Mouse (Mus musculus) MEL-GATA-1-ER (cell line): Measurements from ENCODE around the gene Trmt2a.

Source experiments
- DNase-seq: peaks from one replicate; pipeline ENCODE4 v3.0.0-alpha.2; 2012; ENCODE audit warnings: low read depth; ENCODE audit errors: extremely low read depth

Gene Trmt2a

DNA sequence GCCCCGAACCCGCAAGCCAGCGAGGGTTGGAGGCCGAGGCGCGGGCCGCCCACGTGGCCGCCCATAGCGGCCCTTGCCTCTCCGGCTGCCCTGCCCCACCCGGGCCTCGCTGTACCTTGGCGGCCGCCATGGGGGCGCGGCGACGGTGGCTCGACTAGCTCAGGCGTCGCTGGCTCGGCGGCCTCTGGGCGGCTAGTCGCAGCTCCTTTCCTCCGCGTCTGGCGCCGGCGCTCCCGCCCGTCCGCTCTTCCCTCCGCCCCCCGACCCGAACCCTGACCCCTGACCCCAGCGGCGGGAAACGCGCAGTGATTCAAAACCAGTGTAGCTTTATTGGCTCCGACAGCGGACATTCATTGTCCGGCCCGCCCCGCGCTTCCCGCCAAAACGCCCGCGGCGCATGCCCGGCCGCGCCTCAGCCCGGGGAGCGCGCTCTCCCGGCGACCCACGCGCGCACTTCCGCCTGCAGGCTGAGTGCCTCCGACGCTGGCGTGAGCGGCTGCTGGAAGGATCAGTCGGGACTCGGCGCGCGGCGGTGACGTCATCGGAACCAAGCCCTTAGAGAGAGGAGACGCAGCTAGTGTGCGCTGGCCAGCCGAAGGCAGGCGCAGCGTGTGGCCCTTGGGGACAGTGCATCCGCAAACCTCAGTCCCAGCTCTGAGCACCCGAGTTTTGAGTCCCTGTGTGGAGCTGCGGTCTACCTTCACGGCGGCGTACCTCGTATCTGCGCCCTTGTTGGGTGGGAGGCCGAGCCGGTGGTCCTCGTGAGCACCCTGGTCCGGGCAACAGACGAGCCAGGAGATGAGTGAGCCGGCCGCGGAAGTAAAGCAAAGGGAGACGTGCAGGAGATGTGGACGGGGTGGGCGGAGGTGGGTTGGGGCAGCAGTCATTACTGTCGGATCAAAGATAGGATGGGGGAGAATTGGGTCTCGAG lies at the start of gene Trmt2a, which contains the start of gene Ranbp1:
TSS of gene Trmt2a (plus strand) at position 247 of the 931 bp plus-strand sequence.
TSS of gene Ranbp1 (minus strand) at position 300 of the 931 bp plus-strand sequence.
- peak; percentile 91 for DNase-seq

- no peak for DNase-seq
These were observed 48.4 kb upstream of the Trmt2a start for GRCm38 (mm10) chr16:18200062-18200461.

GRCm38 (mm10) chr16:18201620-18202019 lies 46.9 kb upstream of the Trmt2a start:
- no peak for DNase-seq

DNA sequence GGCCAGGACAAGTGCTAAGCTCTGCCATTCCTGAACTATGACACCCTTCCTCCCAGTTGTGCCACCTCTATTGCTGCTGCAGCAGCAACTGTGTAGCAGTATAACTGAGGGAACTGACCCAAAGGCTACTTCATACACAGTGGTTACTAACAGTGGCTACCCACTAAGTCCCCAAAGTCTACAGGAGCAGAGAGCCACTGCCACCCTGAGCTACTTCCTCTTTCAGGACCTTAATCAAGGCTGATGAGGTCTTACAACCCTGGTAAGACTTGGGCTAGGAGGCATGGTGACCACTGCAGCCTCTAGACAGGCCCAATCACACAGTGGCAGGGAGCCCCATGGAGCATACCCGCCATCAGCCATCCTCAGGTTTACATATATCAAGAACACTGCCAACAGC lies 46.4 kb upstream of the Trmt2a start:
- DNase-seq, result no peak

GRCm38 (mm10) chr16:18203430-18204091 lies 44.9 kb upstream of the Trmt2a start:
- no peak for DNase-seq

DNA sequence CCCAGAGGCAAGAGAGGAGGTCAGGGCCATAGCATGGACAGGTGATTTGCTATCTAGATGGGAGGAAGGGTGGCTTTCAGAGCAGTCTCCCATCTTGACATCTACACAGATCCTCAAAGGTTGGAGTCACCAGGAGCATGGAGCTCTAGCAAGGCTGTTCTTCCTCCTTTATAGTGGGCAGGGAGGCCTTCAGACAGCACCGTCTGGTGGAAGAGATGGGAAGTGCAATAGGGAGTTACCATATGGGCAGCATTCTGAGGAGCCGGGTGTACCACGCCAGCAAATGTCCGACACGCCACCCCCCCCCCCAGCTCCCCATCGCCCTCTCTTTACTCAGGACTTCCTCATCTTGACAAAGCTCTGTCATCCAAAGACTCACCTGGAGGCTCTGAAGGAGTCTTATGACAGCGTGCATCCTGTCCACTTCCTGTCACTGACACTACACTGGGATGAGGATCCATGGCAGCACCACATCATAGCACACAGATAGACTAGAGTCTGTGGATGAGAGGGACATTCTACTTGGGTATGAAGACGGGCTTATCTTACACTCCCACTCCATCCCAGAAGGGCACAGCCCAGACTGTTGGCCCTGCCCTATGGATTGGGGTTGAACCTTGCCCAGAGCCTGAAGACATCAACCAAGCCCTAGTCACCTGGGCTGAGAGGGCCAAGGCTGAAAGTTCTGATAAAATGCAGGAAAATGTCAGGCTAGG lies 37.6 kb upstream of the Trmt2a start:
- peak; percentile 52 for DNase-seq

DNA sequence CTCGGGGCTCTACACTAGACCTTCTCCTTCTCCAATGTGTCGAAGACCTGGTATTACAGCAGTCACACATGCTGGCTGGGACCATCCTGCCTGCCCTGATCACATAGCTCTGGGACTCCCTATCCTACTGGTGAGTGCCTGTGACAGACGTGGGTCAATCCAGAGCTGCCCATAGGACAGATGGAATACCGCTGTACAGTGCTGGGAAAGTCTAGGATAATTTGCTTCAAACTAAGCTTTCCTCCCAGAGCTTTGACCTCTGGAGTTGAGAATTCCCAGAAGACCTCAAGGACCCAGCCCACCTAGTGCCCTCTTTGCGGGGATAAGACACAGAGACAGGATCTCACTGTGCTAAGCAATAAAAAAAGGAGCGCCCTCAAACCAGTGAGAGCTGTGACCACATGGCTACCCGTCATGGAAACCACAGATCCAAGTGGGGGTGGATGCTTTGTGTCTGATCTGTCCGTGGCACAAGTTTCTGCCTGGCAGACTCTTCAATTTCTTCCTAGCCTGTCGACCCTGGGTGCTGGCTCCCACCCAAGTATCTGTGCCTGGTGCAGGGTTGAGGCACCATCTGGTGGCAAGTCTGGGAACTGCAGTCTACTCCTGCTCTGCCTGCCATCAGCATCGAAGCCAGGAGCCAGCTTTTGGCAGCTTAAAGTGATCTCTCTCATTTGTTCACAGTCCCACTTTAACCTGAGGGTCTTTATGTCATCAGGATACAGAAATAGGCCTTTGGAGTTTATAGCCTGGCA lies 36.9 kb upstream of the Trmt2a start:
- DNase-seq, result peak; percentile 39

DNA sequence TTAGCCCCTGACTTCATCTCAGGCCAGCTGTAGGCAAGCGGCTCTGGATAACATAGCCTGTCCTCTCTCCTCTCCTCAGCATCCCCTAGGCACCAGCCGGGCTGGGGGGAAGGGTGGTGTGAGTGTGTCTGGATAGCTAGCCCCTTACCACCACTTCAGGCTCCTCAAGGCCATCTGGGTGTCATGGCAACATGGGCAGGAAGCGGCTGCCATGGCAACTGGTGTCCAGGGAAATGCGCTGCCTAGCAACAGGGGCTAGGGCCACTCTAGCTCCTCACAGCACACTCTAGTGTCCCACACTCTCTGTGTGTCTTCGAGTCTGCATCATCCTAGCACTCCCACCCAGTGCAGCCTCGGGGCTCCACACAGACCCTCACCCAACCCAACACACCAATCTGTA lies 34.8 kb upstream of the Trmt2a start:
- no peak for DNase-seq

DNA sequence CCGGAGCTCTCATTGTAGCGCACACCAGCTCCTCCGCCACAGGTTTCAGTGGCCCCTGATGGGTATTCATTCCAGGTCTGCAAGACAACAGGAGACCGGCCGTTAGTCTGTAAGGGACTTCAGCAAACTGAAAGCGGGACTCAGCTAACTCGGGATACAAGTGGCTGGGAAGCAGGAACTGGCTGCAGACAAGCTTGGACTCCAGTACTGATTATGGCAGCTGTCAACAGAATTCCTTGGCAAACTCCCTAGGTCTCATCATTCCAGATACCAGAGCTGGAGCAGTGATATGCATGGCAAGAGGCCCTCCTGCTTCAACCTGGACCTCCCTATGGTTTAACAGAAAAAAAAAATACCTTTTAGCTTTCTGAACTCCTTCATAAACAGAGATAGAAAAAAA lies 33.6 kb upstream of the Trmt2a start:
- DNase-seq, result no peak

DNA sequence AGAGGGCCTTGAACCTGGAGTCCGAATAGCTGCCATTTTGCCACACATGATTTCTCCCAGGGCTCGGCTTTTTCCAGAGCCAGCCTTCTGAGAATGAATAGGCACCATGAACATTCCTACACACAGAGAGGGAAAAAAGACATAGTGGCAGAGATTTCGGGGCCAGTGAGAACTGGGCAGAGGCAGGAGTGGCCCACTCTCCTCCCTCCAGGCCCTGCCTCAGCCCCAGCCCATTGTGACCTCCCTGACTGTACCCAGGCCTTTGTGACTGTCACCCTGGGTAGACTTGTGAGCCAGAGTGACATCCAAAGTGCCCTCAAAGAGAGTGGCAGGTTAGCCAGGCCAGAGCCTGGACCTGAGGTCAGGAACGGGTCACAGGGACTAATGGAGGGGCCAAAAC lies 30.9 kb upstream of the Trmt2a start, which contains the start of gene Ccdc188:
TSS of gene Ccdc188 (plus strand) at position 301 of the 400 bp plus-strand sequence.
- DNase-seq, result no peak

- DNase-seq, result no peak
These were observed 29.9 kb upstream of the Trmt2a start for GRCm38 (mm10) chr16:18218580-18218996.

DNA sequence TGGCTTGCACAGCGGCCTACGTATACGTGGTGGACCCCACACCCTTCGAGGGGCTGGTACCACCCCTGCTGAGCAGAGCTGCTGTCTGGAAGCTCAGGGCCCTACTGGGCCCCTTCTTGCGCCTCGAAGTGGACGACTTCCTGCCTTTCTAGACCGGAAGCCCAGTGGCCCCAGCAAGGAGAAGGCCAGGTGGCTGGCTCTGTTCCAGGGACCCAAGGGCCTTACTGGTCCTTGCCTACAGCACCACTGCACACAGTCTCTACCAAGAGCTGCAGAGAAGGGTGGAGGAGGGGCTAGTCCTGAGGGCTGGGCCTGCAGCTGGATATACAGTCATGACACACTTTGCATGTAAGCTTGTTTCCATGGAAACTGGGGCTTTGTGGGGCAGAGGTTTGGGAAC lies 28.5 kb upstream of the Trmt2a start:
- no peak for DNase-seq

- DNase-seq, result no peak
These were observed 27.5 kb upstream of the Trmt2a start for GRCm38 (mm10) chr16:18220856-18221542.

- DNase-seq, result no peak
These were observed 27.0 kb upstream of the Trmt2a start for GRCm38 (mm10) chr16:18221543-18221898.

DNA sequence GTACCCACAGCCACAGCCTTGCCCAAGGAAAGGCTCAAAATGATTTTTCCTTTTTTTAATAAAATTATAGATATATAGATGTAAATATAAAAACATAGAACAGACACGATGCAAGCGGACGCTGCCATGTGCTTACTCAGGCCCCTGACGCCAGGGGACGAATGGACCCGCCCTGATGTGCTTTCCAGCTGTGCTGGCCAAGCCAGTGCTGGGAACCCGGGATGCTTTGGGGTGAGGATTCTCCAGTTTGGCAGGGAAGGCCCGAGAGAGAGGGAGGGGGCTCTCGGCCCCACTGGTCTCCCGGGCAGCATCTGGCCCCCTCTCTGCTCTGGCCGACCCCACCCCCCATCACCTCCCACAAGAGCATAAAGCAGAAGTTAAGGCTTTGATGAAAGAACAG lies 26.3 kb upstream of the Trmt2a start:
- DNase-seq, result no peak

- DNase-seq, result no peak
These were observed 21.3 kb upstream of the Trmt2a start for GRCm38 (mm10) chr16:18227187-18227586.

DNA sequence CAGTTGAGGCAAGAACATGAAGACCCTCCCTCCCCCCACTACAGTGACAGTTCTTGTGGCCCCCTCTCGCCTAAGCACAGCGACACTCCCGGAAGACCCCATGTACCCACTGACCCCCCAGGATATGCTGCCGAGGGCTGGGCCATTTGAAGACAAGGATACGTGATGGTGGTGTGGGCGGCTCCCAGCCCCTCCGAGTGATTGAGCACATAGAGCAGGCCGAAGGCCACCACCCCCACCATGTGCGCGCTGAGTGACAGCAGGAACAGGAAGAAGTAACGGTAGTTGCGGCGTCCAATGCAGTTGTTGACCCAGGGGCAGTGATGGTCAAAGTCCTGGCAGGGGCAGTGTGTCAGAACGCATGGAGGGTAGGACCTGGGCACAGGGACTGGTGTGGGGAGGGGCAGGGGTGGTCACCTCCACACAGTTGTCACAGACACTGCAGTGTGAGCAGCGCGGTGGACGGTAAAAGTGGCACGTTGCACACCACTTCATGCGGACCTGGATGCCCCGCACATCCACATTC lies 20.5 kb upstream of the Trmt2a start:
- DNase-seq, result no peak

- no peak for DNase-seq
These were observed 19.6 kb upstream of the Trmt2a start for GRCm38 (mm10) chr16:18228856-18229255.

GRCm38 (mm10) chr16:18229622-18230021 lies 18.9 kb upstream of the Trmt2a start:
- DNase-seq, result no peak

- DNase-seq, result no peak
These were observed 17.9 kb upstream of the Trmt2a start for GRCm38 (mm10) chr16:18230617-18231016.
